8 mouse cellular contexts compared by ENCODE assay signal in the genomic region with DNA sequence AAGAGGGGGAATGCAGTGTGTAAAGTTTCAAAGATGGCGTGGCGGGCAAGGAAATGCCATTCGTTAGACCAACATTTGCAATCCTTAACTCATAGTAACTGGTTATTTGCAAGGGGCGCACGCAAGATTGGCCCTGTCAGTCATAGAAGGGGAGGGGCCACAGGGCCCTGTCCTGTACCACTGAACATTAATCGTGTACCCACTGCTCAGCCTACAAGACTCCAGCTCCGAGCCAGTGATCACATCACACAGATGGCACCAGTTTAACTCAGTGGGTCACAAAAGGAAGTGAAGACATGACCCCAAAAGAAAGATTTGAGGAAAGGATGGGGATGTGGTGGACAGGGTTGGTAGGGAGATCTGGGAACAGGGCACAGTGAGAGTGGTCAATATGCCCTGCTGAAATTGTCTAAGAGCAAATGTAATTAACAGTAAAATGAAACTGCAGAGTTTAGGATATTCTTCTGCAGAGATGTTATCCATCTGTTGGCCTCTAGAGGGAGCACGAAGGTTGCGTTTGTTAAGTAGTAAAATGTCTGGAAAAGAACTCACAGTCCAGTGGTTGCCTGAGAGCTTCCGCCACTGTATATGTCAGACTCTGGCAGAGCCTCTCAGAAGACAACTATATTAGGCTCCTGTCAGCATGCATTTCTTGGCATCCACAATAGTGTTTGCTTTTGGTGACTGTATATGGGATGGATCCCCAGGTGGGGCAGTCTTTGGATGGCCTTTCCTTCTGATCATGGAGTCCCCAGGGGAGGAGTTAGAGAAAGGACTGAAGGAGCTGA. TPM values are rescaled to one million over a fixed set of nuclear protein-coding genes. Genes with fewer than 3 reads are reported as not detected.
DNase-seq lines count a peak whose midpoint lies in the region; ATAC-seq and TF ChIP-seq lines count a peak whose summit lies in the region.

No protein-coding gene starts in this region.

- no peaks in the 10 kb centered on the region for H3K27me3 ChIP-seq in heart, embryonic 12.5 days (replicated peaks)

- ATAC-seq in heart, embryonic 12.5 days (ENCODE audit: insufficient number of reproducible peaks, low FRiP score), result no peak

- H3K9me3 ChIP-seq in heart, embryonic 12.5 days (replicated peaks), result peaks cover 5% of the 10 kb centered on the region
- H3K9me3 ChIP-seq in ES-E14 (ENCODE audit: control insufficient read depth, insufficient read depth, low read depth, low read length), result no peaks in the 10 kb centered on the region

- no peak overlapping the region for H3K4me2 ChIP-seq in heart, embryonic 12.5 days

- in situ Hi-C loops in ES-E14 (cut with MboI; ENCODE audit: low sequenced_read_pairs in 2 of 2, unreplicated experiment in 2 of 2), result loop anchor here (5.0 to 10.0 kb wide), 2 partner anchors 410 to 418 kb away; no protein-coding TSS in a partner anchor

- peak; percentile 93 for DNase-seq in heart, adult 11 months
- DNase-seq in ES-E14 (ENCODE audit: low read depth, low spot score), result peak; percentile 48
- DNase-seq in cerebellum, adult 9-11 months, result peak; percentile 31
- peak; percentile 72 for DNase-seq in forelimb bud, embryonic 11.5 days (ENCODE audit: low read depth, low spot score)
- DNase-seq in kidney, adult 9 months, result peak; percentile 46
- peak; percentile 72 for DNase-seq in lung, postnatal 25 days (ENCODE audit: low spot score)
- peak; percentile 72 for DNase-seq in skeletal muscle tissue, adult 2 months (ENCODE audit: low read depth, low spot score)

- H3K4me3 ChIP-seq in heart, embryonic 12.5 days, result no peak overlapping the region
- no peak overlapping the region for H3K4me3 ChIP-seq in ES-E14 (ENCODE audit: insufficient read depth in 1 of 2, low read depth in 1 of 2, low read length in 2 of 2, poor library complexity in 1 of 2, severe bottlenecking in 1 of 2)

- H3K27ac ChIP-seq in heart, embryonic 12.5 days (ENCODE audit: poor library complexity, severe bottlenecking), result no peak overlapping the region
- no peak overlapping the region for H3K27ac ChIP-seq in ES-E14 (ENCODE audit: insufficient read depth, low read depth, low read length, poor library complexity, severe bottlenecking)

- H3K4me1 ChIP-seq in heart, embryonic 12.5 days (replicated peaks), result no peaks in the 10 kb centered on the region
- no peaks in the 10 kb centered on the region for H3K4me1 ChIP-seq in ES-E14 (ENCODE audit: control insufficient read depth in 2 of 2, insufficient read depth in 2 of 2, low read length in 2 of 2, poor library complexity in 1 of 2)

- no peaks in the 10 kb centered on the region for H3K36me3 ChIP-seq in heart, embryonic 12.5 days
- H3K36me3 ChIP-seq in ES-E14 (ENCODE audit: control insufficient read depth, insufficient read depth, low read length, poor library complexity, severe bottlenecking), result no peaks in the 10 kb centered on the region

- 55% methylated on average over 10 of the region's 10 CpGs for WGBS in heart, embryonic 12.5 days

- no peak overlapping the region for H3K9ac ChIP-seq in heart, embryonic 12.5 days
- no peak overlapping the region for H3K9ac ChIP-seq in ES-E14 (ENCODE audit: insufficient read depth, low read depth, low read length, poor library complexity, severe bottlenecking)

TF ChIP-seq in ES-E14, 5 proteins besides CTCF, POLR2A, EP300 and RAD21:
- no peak for TF ChIP-seq MAFK (IDR thresholded peaks at IDR 0.05; ENCODE audit: insufficient read depth, low read depth, low read length)
- peak; percentile 96 for TF ChIP-seq ZC3H11A (IDR thresholded peaks at IDR 0.05; ENCODE audit: borderline replicate concordance, low read depth, low read length)

RNA-seq across cellular contexts. Expression of a gene that starts 41.8 kb away (rescaled TPM):
- 87.6 and 92.4 TPM in 2 replicates for polyA plus RNA-seq in heart, embryonic 12.5 days (2016; fragmentation: Nextera tagmentation; extraction: Ambion mirVana)
- 62.9 and 73.4 TPM in 2 replicates for total RNA-seq in ES-E14 (2012; rRNA removed)

Comparison
In these comparisons a context has a peak if more than half of its experiments do, and no peak if none do; other contexts are left out.
1. DNase-seq: peak in every context shown above with its lines; median percentile 93 in heart, adult 11 months; 72 in forelimb bud, embryonic 11.5 days; 72 in lung, postnatal 25 days; 72 in skeletal muscle tissue, adult 2 months; 48 in ES-E14; 46 in kidney, adult 9 months; 31 in cerebellum, adult 9-11 months.